Mouse (Mus musculus) c-Kit-negative CD71-positive TER-119-positive erythroid progenitor cells, embryonic 14.5 days (primary cell): ENCODE measurements around the gene Thg1l.

Experiments used
- DNase-seq: peaks from one replicate; pipeline ENCODE4 v3.0.0-alpha.2; 2013; ENCODE audit warnings: low read depth, low spot score

Gene Thg1l

GRCm38 (mm10) chr11:45927456-45927855 lies 27.8 kb downstream of the Thg1l start:
- no peak for DNase-seq

GRCm38 (mm10) chr11:45926640-45927082 lies 28.6 kb downstream of the Thg1l start:
- DNase-seq = peak; percentile 63

DNA sequence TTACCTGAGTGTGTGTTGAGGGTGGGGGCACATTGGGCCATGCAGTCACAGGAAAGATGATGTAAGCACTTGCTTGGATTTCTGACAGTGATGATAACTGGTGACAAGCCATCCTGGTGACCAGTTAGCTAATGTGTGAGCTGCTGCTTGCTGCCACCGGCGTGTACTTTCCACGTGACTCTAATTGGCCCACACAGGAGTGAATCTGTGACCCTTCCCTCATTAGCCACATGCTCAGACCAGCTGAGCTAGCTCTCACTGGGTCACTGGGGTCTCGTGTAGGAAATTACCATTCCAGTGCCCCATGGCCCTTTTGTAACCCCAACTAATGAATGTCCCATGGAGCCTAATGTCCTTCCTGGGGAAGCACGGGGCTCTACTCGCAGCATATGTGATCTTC lies 29.9 kb downstream of the Thg1l start:
- DNase-seq = no peak

DNA sequence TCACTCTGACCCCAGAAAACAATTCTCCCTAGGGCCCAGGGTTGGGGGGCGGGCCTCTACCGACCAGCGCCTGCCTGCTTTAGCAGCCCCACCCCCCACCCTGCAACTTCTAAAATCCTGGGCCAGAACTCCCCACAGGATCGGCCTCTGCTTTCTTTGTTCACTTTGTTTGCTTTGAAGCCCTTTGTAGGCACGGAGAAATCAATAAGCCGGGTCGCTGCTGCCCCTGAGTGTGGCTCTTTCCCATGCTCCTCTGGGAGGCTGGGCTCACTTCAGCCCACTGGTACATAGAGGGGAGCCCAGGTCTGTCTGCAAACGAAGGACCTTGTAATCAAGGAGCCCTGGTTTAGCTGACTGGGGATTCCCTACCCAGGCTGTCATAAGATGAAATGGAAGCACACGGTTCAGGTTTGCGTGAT lies 33.8 kb downstream of the Thg1l start:
- no peak for DNase-seq

GRCm38 (mm10) chr11:45921026-45921425 lies 34.3 kb downstream of the Thg1l start:
- DNase-seq = no peak

- no peak for DNase-seq
Measured at GRCm38 (mm10) chr11:45918836-45919235, 36.5 kb downstream of the Thg1l start.

- DNase-seq = no peak
Measured at GRCm38 (mm10) chr11:45918018-45918417, 37.3 kb downstream of the Thg1l start.

GRCm38 (mm10) chr11:45916196-45916595 lies 39.1 kb downstream of the Thg1l start:
- DNase-seq = no peak

DNA sequence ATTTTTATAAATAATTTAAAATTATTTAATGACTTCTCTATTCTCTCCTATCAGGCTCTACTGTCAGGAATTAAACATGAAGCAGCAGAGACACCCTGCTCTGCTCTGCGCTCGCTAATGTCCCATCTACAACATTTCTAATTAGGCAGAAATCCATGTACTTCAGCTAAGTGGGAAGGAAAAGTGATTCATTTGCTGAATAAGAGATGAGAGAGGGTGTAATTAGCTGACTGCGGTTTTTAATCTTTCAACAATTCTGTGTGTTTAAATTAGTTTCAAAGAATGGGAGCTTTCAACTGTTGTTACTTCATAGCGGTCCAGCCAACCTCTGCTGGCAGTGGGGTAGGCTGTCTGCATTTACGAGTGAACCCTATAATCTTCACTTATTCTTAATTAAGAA lies 44.6 kb downstream of the Thg1l start:
- no peak for DNase-seq

- no peak for DNase-seq
Measured at GRCm38 (mm10) chr11:45908894-45909293, 46.4 kb downstream of the Thg1l start.

DNA sequence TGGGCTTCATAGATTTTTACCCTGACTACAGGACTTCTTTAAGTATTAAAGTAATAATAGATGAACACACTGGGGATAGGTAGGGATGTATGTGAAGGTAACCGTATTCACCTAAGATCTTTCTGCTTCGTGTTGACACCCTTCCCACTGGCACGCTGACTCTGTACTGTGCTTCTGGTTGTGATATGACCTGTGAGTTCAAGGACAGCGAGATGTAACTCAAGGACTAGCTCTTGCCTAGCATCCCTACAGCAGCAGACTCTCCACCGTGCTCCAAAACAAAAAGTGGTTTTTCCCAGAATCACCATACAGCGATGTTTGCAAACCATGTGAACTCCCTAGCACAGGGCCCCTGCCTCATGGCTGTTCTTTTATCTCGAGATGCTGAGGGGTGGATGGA lies 47.2 kb downstream of the Thg1l start:
- DNase-seq = no peak

GRCm38 (mm10) chr11:45907301-45907700 lies 48.0 kb downstream of the Thg1l start:
- DNase-seq = no peak

DNA sequence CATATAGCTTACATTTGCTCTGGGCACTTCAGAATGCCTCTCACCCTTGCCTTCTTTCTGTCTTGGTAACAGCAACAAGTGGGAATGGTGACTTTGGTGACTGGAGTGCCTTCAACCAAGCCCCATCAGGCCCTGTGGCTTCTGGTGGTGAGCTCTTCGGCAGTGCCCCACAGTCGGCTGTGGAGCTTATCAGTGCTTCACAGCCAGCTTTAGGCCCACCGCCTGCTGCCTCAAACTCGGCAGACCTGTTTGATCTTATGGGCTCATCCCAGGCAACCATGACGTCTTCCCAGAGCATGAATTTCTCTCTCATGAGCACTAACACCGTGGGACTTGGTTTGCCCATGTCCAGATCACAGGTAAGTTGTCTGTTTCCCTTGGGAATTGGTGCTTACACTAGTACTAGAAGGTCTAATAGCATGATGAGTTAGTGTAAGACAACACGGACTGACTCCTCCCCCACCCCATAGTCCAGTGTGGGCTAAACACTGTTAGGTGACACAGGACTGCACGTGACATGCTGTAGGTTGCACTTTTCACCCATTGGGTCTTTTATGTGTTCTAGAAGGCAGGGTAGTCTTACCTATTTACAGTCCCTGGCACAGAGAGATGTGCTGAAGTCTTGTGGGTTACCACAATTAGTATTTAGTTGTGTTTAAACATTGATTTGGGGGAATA lies 49.0 kb downstream of the Thg1l start:
- DNase-seq = peak; percentile 15

DNA sequence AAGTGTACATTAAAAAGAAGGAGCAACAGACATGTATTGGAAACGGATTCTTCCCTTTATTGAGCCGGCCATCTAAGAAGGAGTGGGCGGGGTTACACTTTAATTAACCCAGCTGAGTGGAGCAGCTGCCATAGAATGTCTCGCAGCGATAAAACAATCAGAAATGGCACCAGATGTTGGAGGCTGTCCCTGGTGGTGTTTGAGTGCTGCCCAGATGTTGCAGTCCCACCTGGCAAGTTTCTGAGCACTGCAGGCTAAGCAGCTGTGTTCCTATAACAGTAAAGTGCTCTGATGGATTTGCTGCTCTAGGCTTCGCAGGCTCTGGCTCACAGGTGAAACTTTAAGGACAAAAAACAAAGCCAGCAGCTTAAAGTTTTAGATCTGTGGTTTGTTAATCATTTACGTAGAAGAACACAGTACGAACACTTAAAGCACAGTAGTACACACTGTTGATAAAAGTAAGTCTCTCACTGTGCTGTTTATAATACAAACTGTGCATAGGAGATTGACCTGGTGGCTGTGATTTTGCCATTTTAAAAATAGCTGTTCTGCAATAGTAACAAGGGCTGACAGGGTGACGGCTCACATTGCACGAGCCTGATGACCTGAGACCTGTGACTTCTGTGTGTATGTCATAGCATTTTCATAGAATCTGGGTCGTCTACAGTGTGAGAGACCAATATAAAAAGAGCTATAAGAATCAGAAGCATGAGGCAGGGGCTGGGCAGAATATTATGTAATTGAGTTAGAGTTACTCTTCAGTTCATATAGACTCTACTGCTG lies 54.9 kb downstream of the Thg1l start:
- DNase-seq = no peak

GRCm38 (mm10) chr11:45897392-45897791 lies 57.9 kb downstream of the Thg1l start:
- no peak for DNase-seq
